Mouse (Mus musculus) embryo, embryonic 10.5 days (tissue): ENCODE measurements around the gene Slc12a6.

ENCODE experiments used
- DNase-seq: peaks from one replicate; pipeline ENCODE4 v3.0.0-alpha.2; 2015; ENCODE audit warnings: low spot score

Slc12a6 gene

GRCm38 (mm10) chr2:112328069-112328777, 62.6 kb downstream of the Slc12a6 start:
- no peak for DNase-seq

- no peak for DNase-seq
These were observed 66.7 kb downstream of the Slc12a6 start for GRCm38 (mm10) chr2:112332051-112332898.

- DNase-seq: no peak
These were observed 71.6 kb downstream of the Slc12a6 start for GRCm38 (mm10) chr2:112337211-112337610.

GRCm38 (mm10) chr2:112339736-112340135, 74.1 kb downstream of the Slc12a6 start:
- DNase-seq: peak; percentile 2

GRCm38 (mm10) chr2:112341117-112341516, 75.5 kb downstream of the Slc12a6 start:
- DNase-seq: no peak

- DNase-seq: no peak
These were observed 82.6 kb downstream of the Slc12a6 start for GRCm38 (mm10) chr2:112348246-112348645.

- DNase-seq: no peak
These were observed 88.2 kb downstream of the Slc12a6 start for GRCm38 (mm10) chr2:112353685-112354455.

- no peak for DNase-seq
These were observed 94.0 kb downstream of the Slc12a6 start for GRCm38 (mm10) chr2:112359611-112360010.

- no peak for DNase-seq
These were observed 94.6 kb downstream of the Slc12a6 start for GRCm38 (mm10) chr2:112360012-112360780.

- DNase-seq: no peak
These were observed 95.2 kb downstream of the Slc12a6 start for GRCm38 (mm10) chr2:112360781-112361169.

- DNase-seq: peak; percentile 9
These were observed 101.6 kb downstream of the Slc12a6 start for GRCm38 (mm10) chr2:112367222-112367621.

GRCm38 (mm10) chr2:112367726-112368673, 102.4 kb downstream of the Slc12a6 start, which contains the start of gene Emc4:
Gene Emc4, minus strand, starts transcription at chr2:112368027.
- peak; percentile 95 for DNase-seq

GRCm38 (mm10) chr2:112369941-112370340, 104.3 kb downstream of the Slc12a6 start:
- no peak for DNase-seq

- no peak for DNase-seq
These were observed 107.5 kb downstream of the Slc12a6 start for GRCm38 (mm10) chr2:112373141-112373540.

- DNase-seq: no peak
These were observed 109.0 kb downstream of the Slc12a6 start for GRCm38 (mm10) chr2:112374610-112375009.

GRCm38 (mm10) chr2:112378973-112379898, 113.6 kb downstream of the Slc12a6 start, which contains the start of gene Katnbl1:
Gene Katnbl1, plus strand, starts transcription at chr2:112379211.
- DNase-seq: peak; percentile 96

- peak; percentile 7 for DNase-seq
These were observed 114.5 kb downstream of the Slc12a6 start for GRCm38 (mm10) chr2:112380131-112380530.

- no peak for DNase-seq
These were observed 115.6 kb downstream of the Slc12a6 start for GRCm38 (mm10) chr2:112381219-112381618.

GRCm38 (mm10) chr2:112390843-112391242, 125.2 kb downstream of the Slc12a6 start:
- no peak for DNase-seq
